Mouse (Mus musculus) neural tube, embryonic 13.5 days (tissue): ENCODE data around the gene Sh3glb1. TPM values are rescaled to one million over a fixed set of nuclear protein-coding genes. Genes with fewer than 3 reads are reported as not detected.

Source experiments
- polyA plus RNA-seq: library from polyadenylated mRNA; unstranded; fragments of >200 nt; fragmentation: Nextera tagmentation; extraction: Ambion mirVana; gene quantifications from 2 replicates; pipeline ENCODE4 v1.2.1, GENCODE M21; 2015

Sh3glb1 gene
- polyA plus RNA-seq, 1 experiment from 2014 or later: 119 TPM

Other genes with a start within 250 kb of the Sh3glb1 start
- gene Hs2st1, start 150.2 kb downstream of the Sh3glb1 start, polyA plus RNA-seq: 15.6 and 17.9 TPM in 2 replicates
- gene Selenof, start 150.0 kb downstream of the Sh3glb1 start, polyA plus RNA-seq: 595 and 628 TPM in 2 replicates
- gene Clca3a1, start 40.6 kb upstream of the Sh3glb1 start, polyA plus RNA-seq: 0.39 and 0.45 TPM in 2 replicates
- gene Clca3a2, start 99.2 kb upstream of the Sh3glb1 start, polyA plus RNA-seq: 0.06 TPM in 1 of 2 replicates, not detected in the other
- gene Clca3b, start 129.0 kb upstream of the Sh3glb1 start, polyA plus RNA-seq: not detected in 2 replicates
- not detected in 2 replicates for gene Clca4b, start 212.2 kb upstream of the Sh3glb1 start, polyA plus RNA-seq